Mouse (Mus musculus): ENCODE measurements at regions not wholly inside any gene's neighbourhood (a gene's known extent, or its start where the extent isn't known, plus 50 kb on each side); places are given as distances from the start of the nearest gene placed in this dataset.

GRCm38 (mm10) chr16:70019564-70019963, 156.0 kb upstream of the Speer2 start:
- Histone ChIP-seq H3K4me2 (ENCODE audit: low read depth, low read length) (no peak overlapping the region), H3K9ac (replicated peaks; ENCODE audit: low read depth, low read length) (no peak overlapping the region), H3K27ac (ENCODE audit: low read depth) (no peak overlapping the region), H3K4me3 (ENCODE audit: low read depth, low read length) (no peak overlapping the region), H3K4me1 (ENCODE audit: control insufficient read depth, insufficient read depth) (no peaks in the 10 kb centered on the region), H3K9me3 (replicated peaks; ENCODE audit: control insufficient read depth, low read length) (no peaks in the 10 kb centered on the region), H3K36me3 (replicated peaks; ENCODE audit: control insufficient read depth, insufficient read depth, low read length) (no peaks in the 10 kb centered on the region), H3K27me3 (ENCODE audit: control insufficient read depth, insufficient read depth, low read length) (no peaks in the 10 kb centered on the region)
- ATAC-seq (ENCODE audit: insufficient read depth, low read depth) (no peak), DNase-seq (ENCODE audit: low spot score) (no peak)
- WGBS: 78% methylated on average over 2 of the region's 2 CpGs
- TF ChIP-seq EP300 (IDR thresholded peaks at IDR 0.05; ENCODE audit: low read depth): no peak
- no peak for TF ChIP-seq CTCF (IDR thresholded peaks at IDR 0.05; ENCODE audit: low read depth)

DNA sequence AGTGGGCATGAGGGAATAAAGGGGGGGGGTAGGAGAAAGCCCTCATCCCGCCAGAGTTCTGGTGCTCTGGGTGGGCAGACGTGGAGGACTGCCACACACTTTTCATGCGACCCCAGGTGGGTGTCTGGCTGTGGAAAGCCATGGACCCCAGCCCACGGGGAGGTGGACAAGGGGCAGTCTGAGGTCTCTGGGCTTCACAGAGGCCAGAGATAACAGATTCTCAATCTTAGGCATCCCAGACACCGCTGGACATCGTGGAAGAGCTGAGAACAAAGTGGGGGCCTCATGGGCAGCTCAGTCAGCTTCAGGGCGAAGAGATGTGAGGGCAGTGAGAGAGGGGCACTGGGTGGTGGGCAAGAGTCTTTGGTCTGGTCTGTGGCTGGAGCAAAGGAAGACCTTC, 157.9 kb upstream of the Speer2 start:
- H3K4me3 ChIP-seq (ENCODE audit: low read depth, low read length): no peak overlapping the region
- H3K4me1 ChIP-seq (ENCODE audit: control insufficient read depth, insufficient read depth): no peaks in the 10 kb centered on the region
- no peak overlapping the region for H3K4me2 ChIP-seq (ENCODE audit: low read depth, low read length)
- no peak for ATAC-seq (ENCODE audit: insufficient read depth, low read depth)
- H3K9me3 ChIP-seq (replicated peaks; ENCODE audit: control insufficient read depth, low read length): no peaks in the 10 kb centered on the region
- DNase-seq (ENCODE audit: low spot score): no peak
- no peaks in the 10 kb centered on the region for H3K27me3 ChIP-seq (ENCODE audit: control insufficient read depth, insufficient read depth, low read length)
- no peak overlapping the region for H3K27ac ChIP-seq (ENCODE audit: low read depth)
- H3K36me3 ChIP-seq (replicated peaks; ENCODE audit: control insufficient read depth, insufficient read depth, low read length): no peaks in the 10 kb centered on the region
- TF ChIP-seq EP300 (IDR thresholded peaks at IDR 0.05; ENCODE audit: low read depth): no peak
- TF ChIP-seq CTCF (IDR thresholded peaks at IDR 0.05; ENCODE audit: low read depth): no peak
- 83% methylated on average over 7 of the region's 7 CpGs for WGBS
- no peak overlapping the region for H3K9ac ChIP-seq (replicated peaks; ENCODE audit: low read depth, low read length)

- Histone ChIP-seq H3K4me1 (ENCODE audit: control insufficient read depth, insufficient read depth) (no peaks in the 10 kb centered on the region), H3K36me3 (replicated peaks; ENCODE audit: control insufficient read depth, insufficient read depth, low read length) (no peaks in the 10 kb centered on the region), H3K27ac (ENCODE audit: low read depth) (no peak overlapping the region), H3K9ac (replicated peaks; ENCODE audit: low read depth, low read length) (no peak overlapping the region), H3K27me3 (ENCODE audit: control insufficient read depth, insufficient read depth, low read length) (no peaks in the 10 kb centered on the region), H3K4me3 (ENCODE audit: low read depth, low read length) (no peak overlapping the region), H3K4me2 (ENCODE audit: low read depth, low read length) (no peak overlapping the region), H3K9me3 (replicated peaks; ENCODE audit: control insufficient read depth, low read length) (no peaks in the 10 kb centered on the region)
- 75% methylated on average over 13 of the region's 13 CpGs for WGBS
- ATAC-seq (ENCODE audit: insufficient read depth, low read depth) (no peak), DNase-seq (ENCODE audit: low spot score) (no peak)
- TF ChIP-seq EP300 (IDR thresholded peaks at IDR 0.05; ENCODE audit: low read depth): no peak
- TF ChIP-seq CTCF (IDR thresholded peaks at IDR 0.05; ENCODE audit: low read depth): peak; percentile 29
These were observed 165.1 kb upstream of the Speer2 start for GRCm38 (mm10) chr16:70028649-70029048.

- no peaks in the 10 kb centered on the region for H3K36me3 ChIP-seq (replicated peaks; ENCODE audit: control insufficient read depth, insufficient read depth, low read length)
- no peak overlapping the region for H3K27ac ChIP-seq (ENCODE audit: low read depth)
- no peak for TF ChIP-seq EP300 (IDR thresholded peaks at IDR 0.05; ENCODE audit: low read depth)
- H3K9ac ChIP-seq (replicated peaks; ENCODE audit: low read depth, low read length): no peak overlapping the region
- no peak for DNase-seq (ENCODE audit: low spot score)
- H3K4me2 ChIP-seq (ENCODE audit: low read depth, low read length): no peak overlapping the region
- H3K27me3 ChIP-seq (ENCODE audit: control insufficient read depth, insufficient read depth, low read length): no peaks in the 10 kb centered on the region
- no peaks in the 10 kb centered on the region for H3K9me3 ChIP-seq (replicated peaks; ENCODE audit: control insufficient read depth, low read length)
- H3K4me3 ChIP-seq (ENCODE audit: low read depth, low read length): no peak overlapping the region
- no peaks in the 10 kb centered on the region for H3K4me1 ChIP-seq (ENCODE audit: control insufficient read depth, insufficient read depth)
- ATAC-seq (ENCODE audit: insufficient read depth, low read depth): no peak
These were observed 182.0 kb upstream of the Speer2 start for GRCm38 (mm10) chr16:70045547-70045946.

DNA sequence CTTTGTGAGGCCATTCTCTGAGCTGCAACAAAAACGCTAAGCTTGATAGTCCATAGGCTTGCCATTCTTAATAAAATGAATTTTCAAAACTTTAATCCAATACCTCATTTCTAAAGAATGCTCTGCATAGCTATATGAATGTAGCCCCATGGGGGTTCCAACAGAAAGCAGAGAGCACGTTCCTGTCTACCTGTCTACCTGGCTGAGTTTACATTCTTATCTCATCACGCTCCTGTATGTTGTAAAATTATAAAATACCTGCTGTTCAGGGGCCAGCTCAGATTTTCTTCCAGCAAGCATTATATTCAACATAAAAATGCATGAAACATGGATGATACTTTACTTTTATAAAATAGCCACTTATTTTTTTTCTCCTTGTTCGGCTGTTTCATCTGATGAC, 182.5 kb upstream of the Speer2 start:
- Histone ChIP-seq H3K9ac (replicated peaks; ENCODE audit: low read depth, low read length) (no peak overlapping the region), H3K9me3 (replicated peaks; ENCODE audit: control insufficient read depth, low read length) (no peaks in the 10 kb centered on the region), H3K36me3 (replicated peaks; ENCODE audit: control insufficient read depth, insufficient read depth, low read length) (no peaks in the 10 kb centered on the region), H3K27ac (ENCODE audit: low read depth) (no peak overlapping the region), H3K27me3 (ENCODE audit: control insufficient read depth, insufficient read depth, low read length) (no peaks in the 10 kb centered on the region), H3K4me2 (ENCODE audit: low read depth, low read length) (no peak overlapping the region), H3K4me3 (ENCODE audit: low read depth, low read length) (no peak overlapping the region), H3K4me1 (ENCODE audit: control insufficient read depth, insufficient read depth) (no peaks in the 10 kb centered on the region)
- WGBS: 73% methylated on average over 4 of the region's 4 CpGs
- no peak for TF ChIP-seq EP300 (IDR thresholded peaks at IDR 0.05; ENCODE audit: low read depth)
- no peak for TF ChIP-seq CTCF (IDR thresholded peaks at IDR 0.05; ENCODE audit: low read depth)
- DNase-seq (ENCODE audit: low spot score) (no peak), ATAC-seq (ENCODE audit: insufficient read depth, low read depth) (no peak)

- WGBS: 66% methylated on average over 2 of the region's 2 CpGs
- Histone ChIP-seq H3K4me2 (ENCODE audit: low read depth, low read length) (no peak overlapping the region), H3K27ac (ENCODE audit: low read depth) (no peak overlapping the region), H3K36me3 (replicated peaks; ENCODE audit: control insufficient read depth, insufficient read depth, low read length) (no peaks in the 10 kb centered on the region), H3K27me3 (ENCODE audit: control insufficient read depth, insufficient read depth, low read length) (no peaks in the 10 kb centered on the region), H3K9me3 (replicated peaks; ENCODE audit: control insufficient read depth, low read length) (no peaks in the 10 kb centered on the region), H3K9ac (replicated peaks; ENCODE audit: low read depth, low read length) (no peak overlapping the region), H3K4me1 (ENCODE audit: control insufficient read depth, insufficient read depth) (no peaks in the 10 kb centered on the region), H3K4me3 (ENCODE audit: low read depth, low read length) (no peak overlapping the region)
- TF ChIP-seq CTCF (IDR thresholded peaks at IDR 0.05; ENCODE audit: low read depth) (no peak), EP300 (IDR thresholded peaks at IDR 0.05; ENCODE audit: low read depth) (no peak)
- no peak for DNase-seq (ENCODE audit: low spot score)
- no peak for ATAC-seq (ENCODE audit: insufficient read depth, low read depth)
These were observed 186.3 kb upstream of the Speer2 start for GRCm38 (mm10) chr16:70049850-70050249.
